Mouse (Mus musculus) frontal cortex, postnatal 10 days (tissue): ENCODE results near the gene Pak4.

Experiments
- DNase-seq, 2 experiments: peaks; one replicate each; pipeline ENCODE4 v3.0.0; 2022; ENCODE audit warnings: low spot score in 2 of 2, mixed read lengths in 1 of 2

The Pak4 gene

DNA sequence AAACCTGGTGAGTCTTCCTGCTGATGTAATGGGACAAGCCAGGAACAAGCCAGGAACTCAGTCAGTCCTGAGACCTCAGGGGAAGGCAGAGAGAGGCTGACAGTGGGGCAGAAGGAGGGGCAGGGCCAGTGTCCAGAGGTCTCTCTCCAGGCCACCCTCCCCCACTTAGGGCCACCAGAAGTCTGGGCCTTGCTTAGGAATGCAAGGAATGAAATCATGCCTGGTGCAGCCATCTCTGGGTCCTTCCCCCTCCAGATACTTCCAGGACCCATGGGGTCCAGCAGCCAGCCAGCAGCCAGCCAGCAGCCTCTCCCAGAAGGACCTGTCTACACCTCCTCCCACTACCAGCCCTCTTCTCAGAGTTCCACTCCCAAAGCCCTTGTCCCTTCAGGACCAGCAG lies 10.3 kb downstream of the Pak4 start:
- no peak for DNase-seq

DNA sequence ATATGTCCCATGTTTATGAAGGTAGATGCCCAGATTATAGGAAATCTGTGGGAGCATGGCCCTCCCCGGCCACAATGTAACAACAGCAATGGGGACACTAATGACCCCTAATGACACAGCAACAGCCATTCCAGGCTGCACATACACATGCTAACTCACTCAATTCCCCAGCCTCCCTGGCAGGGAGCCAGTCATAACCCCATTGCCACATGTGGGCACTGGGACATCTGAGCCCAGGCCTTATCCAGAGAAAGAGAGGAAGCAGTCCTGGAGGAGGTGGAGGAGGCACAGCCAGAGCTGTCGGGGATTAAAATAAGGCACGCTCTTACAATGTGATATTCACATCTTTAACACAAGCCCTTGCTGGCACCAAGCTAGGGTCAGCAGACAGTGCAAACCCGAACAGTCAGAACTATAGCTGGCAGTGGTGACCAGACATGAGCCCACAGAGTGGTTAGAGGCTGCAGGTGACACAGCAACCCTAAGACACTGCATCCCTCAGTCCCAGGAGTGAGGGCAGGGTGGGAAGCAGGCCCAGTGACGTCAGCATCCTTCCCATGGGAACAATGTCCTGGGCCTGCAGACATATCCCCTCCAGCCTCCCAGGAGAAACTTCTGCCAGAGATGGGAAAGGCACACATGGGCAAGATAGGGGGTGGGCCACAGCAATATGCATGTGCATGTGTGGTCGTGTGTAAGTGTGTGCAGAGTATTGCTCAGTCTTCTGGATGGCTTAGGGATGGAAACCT lies 11.1 kb downstream of the Pak4 start:
- no peak for DNase-seq

DNA sequence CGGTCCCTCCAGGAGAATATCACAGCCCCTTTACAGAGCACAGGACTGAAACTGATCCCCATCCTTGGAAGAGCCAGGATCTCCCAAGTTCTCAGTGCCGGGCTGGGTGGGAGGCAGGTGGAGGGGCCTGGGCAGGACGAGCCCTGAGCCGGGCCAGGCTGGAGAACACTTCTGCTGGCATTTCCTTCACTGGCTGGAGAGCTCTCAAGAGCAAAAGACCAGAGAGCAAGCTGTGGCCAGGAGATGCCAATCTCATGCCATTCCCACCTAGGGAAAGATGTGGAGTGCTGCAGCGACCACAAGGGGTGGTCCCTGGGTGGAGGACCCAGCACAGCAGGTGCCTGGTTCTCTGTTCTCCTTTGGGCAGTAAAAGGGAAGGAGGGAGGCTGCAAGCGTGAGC lies 13.0 kb downstream of the Pak4 start:
- DNase-seq: no peak

DNA sequence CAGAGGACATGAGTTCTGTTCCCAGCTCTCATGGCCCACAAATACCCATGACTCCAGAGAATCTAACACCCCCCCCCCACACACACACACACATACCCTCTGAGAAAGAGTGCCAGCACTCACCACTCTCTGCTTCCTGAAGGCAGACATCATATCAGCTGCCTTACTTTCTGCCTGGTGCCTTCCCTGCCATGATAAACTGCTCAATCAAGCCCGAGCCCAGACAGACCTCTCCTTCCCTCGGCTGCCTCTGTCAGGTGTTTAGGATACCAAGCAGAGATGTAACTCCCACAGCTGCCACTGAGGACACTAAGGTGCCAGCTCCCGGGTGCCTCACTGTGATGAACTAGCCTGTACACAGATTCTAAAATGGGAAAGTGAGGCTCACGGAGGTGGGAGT lies 13.5 kb downstream of the Pak4 start:
- no peak for DNase-seq

DNA sequence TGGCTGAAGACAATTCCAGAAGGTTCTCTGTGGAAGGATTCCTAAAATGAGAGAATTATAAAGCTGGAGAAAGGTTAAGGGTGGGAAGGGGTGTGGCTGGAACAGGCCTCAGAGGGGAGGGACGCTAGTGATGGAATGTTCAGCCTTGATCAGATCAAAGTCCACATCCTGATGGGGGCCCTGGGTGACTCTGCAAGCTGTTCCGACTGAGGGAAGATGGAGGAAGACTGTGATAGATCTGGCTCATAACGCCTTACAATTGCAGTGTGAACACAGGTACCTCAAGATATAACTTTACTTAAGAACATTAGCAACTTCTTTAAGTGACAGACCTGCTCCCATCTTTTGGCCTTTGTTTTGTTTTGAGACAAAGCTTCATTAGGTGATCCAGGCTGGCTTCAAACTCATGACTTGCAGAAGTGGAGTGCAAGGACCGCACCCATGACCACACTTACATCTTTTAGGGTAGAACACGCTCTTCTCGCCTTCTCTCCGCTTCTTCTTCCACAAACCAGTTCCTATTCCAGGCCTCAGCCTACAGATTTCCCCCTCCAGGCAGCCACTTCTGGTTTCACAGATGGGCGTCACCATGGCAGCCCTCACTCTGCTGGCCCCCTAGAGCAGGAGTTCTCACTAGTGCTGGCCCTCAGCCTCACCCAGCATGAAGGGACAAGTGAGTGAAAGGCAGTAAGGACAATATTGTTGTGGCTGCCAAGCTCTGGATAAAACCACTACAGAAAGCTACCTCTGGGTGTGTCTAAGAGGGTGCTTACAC lies 14.2 kb downstream of the Pak4 start:
- DNase-seq: no peak

DNA sequence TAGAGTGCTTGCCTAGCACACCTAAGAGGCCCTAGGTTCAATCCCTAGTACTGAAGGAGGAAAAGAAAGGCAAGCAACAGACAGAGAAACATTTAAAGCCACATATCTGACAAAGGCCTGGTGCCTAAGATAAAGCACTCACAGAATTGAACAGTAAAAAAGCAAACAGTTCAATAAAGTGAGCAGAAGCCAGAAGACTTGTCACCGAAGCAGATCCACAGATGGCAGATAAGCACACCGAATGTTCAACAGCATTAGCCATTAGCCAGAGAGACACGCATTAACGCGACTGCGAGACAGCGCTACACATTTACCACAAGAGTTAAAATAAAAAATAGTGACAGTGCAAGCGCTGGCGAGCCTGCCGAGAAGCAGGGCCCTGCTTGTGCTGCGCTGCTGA lies 15.1 kb downstream of the Pak4 start:
- no peak for DNase-seq

DNA sequence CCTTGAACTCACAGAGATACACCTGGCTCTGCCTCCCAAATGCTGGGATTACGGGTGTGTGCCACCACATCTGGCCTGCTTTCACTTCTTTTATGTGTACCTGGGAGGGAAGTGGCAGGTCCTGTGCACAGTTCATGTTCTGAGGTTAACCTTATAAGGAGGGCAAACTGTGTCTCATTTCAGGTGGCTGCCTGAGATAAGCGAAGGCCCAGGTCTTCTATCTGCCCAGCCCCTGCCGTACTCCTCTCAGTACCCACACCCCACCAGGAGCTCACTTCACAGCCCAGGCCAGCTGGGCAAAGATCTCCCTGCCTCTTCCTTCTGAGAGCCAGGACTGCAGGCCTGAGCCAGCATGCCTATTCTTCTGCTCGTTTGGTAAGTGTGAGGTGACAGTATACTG lies 16.3 kb downstream of the Pak4 start:
- no peak for DNase-seq

DNA sequence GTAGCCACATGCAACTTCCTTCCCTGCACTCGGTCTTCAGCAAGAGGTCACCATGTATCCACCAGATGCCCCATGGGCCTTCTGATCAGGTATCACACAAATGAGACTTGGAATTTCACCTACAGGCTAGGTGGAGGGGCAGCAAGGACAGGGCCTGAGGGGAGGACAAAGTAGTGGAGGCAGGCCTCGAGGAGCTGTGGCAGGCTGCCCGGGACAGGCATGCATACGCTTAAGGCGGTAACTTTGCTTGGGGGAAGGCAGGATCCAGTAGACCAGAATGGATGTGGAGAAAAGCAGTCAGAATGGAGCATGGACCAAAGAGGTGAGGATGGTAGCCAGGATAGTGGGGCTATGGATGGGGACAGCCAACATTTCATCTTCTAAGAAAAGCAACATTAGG lies 18.2 kb downstream of the Pak4 start:
- no peak for DNase-seq

DNA sequence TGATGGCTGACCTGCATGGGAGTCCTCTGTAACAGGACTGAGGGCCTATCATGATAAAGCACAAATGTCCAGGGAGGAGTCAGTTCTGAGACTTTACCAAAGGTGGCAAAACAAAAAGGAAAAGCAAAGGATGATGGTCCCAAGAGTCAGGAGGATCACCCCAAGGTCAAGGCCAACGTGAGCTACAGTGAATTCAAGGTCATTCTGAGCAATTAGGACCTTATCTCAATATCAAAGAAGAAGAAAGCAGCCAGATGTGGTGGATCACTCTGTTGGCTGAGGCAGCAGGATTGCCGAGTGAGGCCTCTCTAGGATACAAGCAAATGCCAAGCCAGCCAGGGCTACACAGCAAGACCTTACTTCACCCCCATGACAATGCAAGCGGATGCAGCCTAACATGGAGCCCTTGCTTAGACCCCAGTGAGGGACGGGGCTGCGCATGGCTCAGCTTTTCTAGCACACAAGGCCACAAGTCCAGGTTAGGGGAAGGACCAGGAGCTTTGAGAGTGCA lies 19.4 kb downstream of the Pak4 start:
- DNase-seq: no peak

DNA sequence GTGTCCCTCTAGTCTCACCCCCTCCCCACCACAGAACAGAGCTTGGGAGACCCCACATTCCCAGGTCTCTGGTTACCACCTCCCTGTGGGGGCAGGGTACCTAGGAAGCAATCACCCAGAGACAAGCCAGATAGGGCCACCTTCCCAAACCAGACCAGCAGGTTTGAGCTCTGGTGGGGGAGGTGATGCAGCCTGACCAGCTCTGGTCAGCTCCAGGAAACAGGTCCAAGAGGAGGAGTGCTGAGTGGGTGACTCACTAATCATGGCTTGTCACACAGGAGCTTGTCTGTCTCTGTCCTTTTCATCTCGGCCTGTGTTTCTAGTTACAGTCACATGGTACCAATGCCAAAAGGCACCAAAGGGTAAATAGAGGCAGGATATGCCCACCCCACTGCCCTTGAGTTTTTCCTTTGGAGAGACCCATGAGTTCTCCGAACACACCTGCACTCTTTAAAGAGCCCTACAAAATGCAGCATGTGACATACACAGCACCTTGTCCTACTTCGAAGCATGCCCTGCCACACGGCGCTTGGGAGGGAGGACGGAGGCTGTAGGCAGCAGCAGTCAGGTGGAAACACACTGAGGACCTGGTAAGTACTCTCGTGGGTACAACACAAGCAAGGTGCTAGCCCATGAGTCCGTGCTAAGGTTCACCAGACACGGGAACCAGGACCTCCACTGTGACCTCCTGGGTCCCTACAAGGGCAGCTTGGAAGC lies 20.0 kb downstream of the Pak4 start:
- DNase-seq: no peak

DNA sequence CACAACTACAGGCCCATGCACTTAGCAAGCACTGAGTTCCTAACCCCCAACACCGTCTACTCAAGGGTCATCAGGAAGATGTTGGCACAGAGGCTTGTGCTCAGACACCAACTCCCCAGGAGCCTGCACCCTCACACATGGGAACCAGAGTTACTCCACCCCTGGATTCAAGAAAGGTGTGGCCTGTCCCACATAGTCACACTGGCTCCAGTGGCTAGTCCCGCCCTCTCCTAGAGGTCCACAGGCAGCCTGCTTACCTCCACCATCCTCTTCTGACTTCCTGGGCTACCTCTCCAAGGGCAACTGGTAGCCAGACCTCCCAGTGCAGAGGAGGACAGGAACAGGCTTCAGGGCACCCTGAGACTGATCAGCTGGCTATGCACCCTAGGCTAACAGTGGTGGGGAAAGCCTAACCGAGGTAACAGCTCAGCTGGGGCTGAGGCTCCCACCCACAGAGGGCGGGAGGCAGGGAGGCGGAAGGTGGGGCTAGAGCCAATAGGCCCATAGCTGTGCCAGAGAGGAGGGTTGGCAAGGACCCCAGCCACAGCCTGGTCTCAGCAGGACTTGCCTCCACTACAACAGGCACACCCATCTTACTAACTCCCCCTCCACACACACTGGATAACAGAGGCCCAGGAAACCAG lies 21.6 kb downstream of the Pak4 start:
- no peak for DNase-seq

DNA sequence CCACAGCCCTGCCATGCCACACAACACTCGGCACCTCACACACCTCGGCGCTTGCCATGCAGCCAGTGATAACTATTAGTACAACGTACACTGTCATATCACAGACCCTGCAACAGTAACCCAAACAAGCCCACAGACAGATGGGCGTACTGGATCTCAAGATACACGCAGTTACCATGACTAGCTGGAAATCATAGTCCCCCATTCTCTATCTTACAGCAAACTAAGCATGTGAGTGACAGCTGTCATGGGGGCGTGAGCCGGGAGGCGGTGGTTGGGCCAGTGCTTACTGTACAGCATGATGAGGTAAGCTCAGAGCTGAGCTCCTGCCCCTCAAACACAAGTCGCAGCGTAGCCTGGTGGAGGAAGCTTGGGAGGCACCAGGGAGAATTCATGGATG lies 22.4 kb downstream of the Pak4 start:
- no peak for DNase-seq

DNA sequence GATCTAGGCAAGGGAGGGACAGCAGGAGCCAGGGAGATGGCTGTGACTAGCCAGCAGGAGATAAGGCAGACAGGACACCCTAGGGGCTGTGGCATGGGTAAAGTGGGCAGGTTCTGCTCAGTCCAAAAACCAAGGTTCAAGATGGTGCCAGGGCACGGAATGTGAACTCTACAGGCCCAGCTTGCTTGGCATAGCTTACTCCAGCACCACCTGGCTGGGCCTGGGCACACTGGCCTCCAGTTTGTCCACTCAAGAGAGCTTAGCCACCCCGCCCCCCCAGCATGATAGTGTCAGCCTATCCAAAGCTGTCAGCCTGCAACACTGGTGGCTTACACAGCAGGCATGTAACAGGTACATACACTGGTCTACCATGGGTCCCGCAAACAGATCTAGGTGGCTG lies 24.7 kb downstream of the Pak4 start:
- no peak for DNase-seq

DNA sequence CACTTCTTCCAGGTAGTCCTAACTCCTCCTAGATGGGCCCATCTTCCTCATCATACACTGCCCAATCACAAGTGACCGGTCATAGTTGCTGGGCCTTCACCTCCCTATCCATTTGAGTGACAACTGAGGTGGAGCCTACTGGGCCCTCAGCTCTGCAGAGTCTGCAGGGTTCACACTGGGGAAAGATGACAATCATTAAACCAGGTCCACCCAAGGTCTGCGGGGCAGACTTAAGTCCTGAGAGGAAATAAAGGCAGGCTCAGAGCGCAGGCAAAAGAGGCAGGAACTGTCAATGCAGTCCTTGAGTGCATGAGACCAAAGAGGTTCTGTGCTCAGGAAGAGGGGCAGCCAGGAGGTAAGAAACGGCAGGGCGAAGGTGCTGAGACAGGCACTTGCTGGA lies 25.3 kb downstream of the Pak4 start:
- DNase-seq: no peak

DNA sequence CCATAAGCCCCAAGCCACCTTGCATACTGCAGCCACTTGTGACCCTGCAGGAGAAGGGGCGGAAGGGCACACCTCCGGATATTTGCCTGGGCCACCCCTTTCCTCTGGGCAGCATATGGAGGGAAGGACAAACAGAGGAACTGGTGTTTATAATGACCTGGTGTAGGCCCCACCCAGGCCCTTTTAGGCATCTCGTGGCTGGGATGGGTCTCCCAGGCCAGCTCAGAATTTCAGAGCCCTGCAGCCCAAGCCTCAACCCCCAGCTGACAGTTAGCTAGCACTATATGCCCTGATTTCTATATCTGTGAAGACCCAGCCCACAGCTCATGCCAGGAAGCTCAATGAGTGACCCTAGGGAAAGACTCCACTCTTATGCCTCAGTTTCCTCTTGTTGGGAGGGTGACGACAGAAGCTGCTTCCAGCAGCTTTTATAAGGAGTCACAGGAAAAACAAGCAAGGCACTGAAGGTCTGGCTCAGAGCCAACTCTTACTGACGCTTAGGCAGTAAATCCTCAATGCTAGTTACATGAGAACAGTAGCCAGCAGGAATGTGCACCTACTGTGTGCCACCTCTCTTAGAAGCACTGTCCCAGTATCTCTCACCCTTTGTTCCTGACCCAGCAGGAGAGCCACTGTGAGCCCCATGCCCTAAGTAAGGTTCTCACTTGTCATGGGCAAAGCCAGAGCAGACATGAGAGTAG lies 26.9 kb downstream of the Pak4 start:
- no peak for DNase-seq

DNA sequence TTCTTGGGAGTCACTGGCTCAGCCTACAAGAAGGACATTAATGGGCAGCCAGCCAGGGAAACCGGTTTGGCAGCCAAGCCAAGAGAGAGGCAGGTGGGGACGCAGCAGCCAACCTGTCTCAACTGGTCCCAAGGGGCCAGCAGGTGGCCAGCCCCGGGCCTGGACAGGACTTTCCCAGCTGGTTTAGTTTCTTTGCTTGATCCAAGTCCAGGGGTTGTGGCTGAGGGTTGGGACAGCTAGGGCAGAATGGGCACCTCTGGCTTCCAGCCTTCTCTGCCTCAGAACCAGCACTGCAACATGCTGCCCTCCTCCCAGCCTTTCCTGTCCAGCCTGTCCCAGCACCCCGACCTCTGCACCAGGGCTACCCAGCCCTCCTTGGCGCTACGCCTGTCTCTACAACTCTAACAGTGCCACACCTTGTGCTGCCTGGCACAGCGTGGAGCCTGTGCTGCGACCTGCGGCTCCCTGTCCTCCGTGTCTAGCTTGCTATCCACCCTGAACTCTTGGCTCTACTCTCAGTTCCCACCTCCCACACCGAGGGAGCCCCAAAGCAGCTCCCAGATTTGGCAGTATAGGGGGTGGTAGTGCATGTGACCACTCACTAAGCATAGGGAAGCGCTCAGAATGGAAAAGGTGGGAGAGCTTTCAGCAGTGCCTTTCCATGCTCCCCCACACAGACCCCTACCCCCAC lies 27.5 kb downstream of the Pak4 start:
- no peak for DNase-seq

DNA sequence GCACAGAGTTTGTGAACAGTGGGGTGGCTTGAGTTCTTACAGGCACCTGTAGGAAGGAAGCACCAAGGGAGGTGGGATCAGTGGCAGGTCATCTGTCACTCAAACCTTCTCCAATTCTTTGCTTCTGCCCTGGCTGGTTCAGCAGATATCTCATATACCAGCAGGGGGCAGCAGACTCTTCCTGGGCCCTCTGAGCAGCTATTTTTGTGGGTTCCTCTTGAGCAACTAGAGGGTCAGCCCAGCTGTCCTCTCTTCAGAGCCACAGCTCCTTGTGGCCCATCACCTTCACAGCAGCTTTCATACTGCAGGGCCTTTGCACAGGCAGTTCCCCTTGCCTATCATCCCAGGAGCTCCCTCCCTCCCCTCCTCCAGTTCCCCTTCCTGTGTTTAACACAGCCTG lies 29.7 kb downstream of the Pak4 start:
- DNase-seq: no peak

DNA sequence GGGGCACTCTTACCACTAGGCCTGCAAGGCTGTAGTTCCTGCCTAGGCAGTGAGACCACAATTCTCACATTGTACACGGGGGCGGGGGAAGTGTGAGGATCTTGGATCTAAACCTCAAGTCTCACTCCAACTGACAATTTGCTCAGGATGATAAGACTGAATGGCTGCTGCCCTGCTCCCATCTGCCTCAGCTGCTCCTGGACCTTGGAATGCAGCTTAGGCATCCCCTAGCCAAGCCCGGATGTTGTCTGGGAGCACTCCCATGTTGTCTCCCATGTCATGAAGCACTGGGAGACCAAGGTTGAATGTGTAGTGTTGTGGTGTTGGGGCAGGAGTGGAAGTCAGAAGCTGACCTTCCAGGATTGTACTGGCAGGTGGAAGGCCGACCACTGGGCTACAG lies 30.4 kb downstream of the Pak4 start:
- DNase-seq: no peak

DNA sequence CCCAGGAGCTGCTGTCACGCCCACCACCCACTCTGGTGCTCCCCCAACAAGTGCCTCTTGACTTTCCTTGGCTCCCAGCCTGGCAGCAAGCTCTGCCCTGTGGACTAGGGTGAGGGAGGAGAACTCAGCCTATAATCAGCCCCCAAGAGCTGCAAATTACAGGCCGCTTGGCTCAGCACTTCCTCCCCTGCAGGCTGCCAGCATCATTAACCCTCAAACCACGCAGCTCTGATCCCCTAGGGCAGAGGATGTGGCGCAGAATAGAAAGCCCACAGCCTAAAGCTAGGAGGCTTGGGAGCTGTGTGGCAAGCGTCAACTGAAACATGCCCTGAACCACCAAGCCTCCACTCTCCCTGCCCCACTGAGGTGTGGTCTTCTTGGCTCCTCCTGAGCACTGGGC lies 32.6 kb downstream of the Pak4 start:
- no peak for DNase-seq

DNA sequence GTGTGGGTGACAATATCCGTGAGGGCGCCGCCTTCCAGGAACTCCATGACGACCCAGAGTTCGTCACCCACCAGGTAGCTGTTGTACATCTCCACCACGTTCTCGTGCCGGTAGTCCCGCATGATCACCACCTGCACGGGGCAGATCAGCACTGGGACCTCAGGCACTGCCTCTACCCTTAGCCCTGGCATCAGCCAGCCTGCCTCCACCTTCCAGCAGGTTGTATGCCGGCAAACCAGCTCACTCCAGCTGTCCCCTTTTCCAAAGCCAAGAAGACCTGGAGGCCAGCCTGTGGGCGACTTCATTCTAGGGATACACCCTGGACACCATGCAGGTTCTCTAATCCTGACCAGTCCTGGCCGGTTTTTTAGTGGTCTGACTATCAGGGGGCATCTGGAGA lies 35.0 kb downstream of the Pak4 start:
- DNase-seq: no peak

DNA sequence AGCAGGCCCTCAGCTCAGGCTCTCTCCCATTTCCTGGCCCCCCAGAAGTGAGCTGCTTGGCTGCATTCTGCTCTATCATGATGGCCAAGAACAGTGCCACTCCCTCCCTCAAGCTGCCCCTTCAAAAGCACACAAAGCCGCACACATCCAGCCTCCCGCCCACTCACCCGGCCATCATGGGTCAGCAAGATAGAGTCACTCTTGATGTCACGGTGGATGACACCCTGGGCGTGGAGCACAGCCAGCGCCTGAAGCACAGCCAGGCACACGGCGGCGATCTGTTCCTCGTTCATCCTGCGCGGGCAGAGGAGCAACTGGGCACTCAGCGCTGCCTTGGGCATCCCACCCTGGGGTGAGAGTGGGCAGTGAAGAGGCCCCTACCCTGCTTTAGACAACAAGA lies 35.6 kb downstream of the Pak4 start:
- DNase-seq: no peak
